Mouse (Mus musculus) megakaryocyte progenitor cell, adult 5-6 weeks (primary cell): ENCODE results near the gene Bcap31. TPM values are rescaled to one million over a fixed set of nuclear protein-coding genes. Genes with fewer than 3 reads are reported as not detected.
A peak's percentile ranks its signal among the peaks of the same experiment; 100 is the strongest.

Source experiments
- ATAC-seq: replicated peaks from 2 replicates; pipeline ENCODE4 v1.8.0; 2016; ENCODE audit warnings: mild to moderate bottlenecking, moderate TSS enrichment, inconsistent platforms; ENCODE audit not compliant: poor library complexity
- total RNA-seq, 2 experiments: library from RNA; stranded (forward) in 1 of 2; stranded (reverse) in 1 of 2; fragments of 157-497, 149-512 nt in 1 of 2; fragments of 200-1000 nt in 1 of 2; gene quantifications; 2 replicates each; pipeline versions ENCODE4 v1.2.3 to v1.2.4; 2015 to 2017

The Bcap31 gene
- total RNA-seq, 2 experiments from 2014 or later, result 218 to 285 TPM

DNA sequence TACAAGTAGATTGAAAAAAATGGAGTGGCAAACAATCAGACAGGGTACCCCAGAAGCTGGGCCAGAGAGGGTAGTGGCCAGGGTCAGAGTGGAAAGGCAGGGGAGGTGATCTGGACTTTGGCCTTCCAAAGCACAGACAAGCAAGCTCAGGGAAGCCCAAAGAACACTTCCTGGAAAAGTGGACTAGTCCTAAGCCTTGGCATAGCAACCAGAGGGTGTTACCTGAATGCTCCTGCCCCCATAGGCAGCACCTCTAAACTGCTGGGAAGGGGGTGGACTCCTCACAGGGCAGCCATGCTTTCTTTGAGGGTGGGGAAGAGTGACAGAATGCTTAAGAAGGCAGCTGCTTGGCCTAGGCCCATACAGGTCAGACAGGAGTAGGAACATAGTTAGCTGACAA, 31.0 kb downstream of the Bcap31 start:
- no peak for ATAC-seq

DNA sequence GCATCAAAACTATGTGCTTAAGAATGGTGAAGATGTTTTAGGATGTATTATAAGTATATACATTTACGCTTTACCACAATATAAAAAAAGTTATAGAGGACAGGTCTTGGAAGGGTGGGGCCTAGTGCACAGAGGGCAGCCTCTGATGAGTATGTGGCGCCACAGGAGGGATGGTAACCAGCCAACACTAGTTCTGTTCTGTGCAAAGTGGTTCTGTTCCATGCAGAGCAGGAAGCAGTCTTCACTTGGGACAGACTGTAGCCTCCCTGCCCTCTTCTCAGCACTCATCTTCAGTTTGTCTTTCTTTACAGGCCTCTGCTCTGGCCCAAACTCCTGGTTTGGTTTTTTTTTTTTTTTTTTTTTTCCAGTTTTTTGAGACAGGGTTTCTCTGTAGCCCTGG, 31.8 kb downstream of the Bcap31 start:
- ATAC-seq, result no peak

DNA sequence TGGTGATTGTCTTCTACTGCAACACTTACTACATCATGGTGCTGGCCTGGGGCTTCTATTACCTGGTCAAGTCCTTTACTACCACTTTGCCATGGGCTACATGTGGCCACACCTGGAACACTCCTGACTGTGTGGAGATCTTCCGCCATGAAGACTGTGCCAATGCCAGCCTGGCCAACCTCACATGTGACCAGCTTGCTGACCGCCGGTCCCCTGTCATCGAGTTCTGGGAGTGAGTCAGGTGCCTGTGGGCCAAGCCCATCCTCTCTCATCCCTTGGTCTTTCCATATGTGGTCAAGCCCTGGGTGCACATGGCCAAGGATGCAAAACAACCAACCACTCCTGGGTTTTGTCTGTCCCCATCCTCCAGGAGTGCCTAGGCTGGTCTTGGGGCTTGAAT, 39.3 kb downstream of the Bcap31 start:
- no peak for ATAC-seq

DNA sequence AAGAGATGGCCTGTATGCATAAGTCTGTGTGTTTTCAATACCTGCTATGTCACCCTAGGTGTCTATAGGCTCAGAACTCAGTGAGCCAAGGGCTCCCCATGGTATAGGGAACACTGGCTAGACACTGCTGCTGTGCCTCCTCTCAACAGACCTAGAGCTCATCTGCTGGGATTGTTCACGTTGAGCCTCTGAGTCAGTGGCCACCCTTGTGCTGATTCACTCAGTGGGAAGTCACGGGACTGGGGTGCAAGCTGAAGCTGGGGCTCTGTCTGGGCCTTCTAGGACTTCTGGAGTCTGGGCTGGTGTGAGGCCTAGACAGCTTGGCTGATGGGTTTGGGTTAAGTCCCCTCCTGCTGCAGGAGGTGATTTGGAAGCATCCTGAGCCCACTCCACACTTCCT, 40.7 kb downstream of the Bcap31 start:
- no peak for ATAC-seq

GRCm38 (mm10) chrX:73673968-73674661, 41.9 kb downstream of the Bcap31 start:
- no peak for ATAC-seq

DNA sequence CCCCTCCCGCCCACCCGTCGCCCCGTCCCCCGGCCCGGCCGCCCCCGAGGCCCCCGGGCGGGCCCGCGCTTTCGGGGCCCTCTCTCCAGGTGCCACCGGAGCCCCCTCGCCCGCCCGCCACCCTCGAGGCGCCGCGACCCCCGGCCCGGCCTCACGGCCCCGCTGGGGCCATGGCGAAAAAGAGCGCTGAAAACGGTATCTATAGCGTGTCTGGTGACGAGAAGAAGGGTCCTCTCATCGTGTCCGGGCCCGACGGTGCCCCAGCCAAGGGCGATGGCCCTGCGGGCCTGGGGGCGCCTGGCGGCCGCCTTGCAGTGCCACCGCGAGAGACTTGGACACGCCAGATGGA, 42.4 kb downstream of the Bcap31 start:
- ATAC-seq, result no peak

DNA sequence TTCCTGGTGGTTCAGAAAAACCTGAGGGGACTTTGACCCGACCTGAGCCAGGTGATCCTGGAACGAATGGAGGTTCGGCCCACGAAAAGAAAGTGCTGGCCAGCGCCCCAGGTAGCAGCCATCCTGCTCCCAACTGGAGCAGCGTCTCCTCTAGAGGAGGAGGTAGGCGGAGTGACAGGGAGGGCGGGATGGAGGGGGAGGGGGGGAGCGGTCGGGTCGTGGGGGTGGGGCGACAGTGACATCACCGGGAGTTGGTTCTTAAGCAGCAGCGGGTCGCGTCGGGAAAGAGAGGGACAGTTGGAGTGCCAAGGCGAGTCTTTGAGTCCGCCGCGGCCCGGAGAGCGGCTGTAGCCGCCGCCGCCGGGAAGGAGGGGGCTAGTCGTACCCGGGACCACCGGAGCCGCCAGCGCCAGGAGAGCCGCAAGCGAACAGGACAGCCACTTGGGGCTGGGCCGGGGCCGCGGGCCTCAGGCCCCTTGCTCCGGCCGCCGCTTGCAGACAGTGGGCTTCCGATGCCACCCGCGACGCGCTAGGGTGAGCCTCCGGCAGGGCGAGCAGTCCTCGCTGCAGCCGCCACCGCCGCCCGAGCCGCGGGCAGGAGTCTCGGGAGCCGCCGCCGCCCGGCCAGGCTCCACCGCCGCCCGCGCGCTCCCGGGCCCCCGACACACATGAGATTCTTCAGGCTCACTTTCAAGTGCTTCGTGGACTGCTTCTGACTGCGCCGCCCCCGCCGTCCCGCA, 42.9 kb downstream of the Bcap31 start, which contains the start of gene Slc6a8:
Gene Slc6a8, plus strand, starts transcription at position 272 of the 740 bp plus-strand sequence.
- ATAC-seq, result peak; percentile 49; the same call in 1 of the 2 replicates

GRCm38 (mm10) chrX:73672031-73672431, 43.9 kb downstream of the Bcap31 start:
- ATAC-seq, result peak; percentile 83

- peak; percentile 58; the same call in 1 of the 2 replicates for ATAC-seq
Measured at GRCm38 (mm10) chrX:73663143-73663542, 52.8 kb downstream of the Bcap31 start.

- ATAC-seq, result no peak
Measured at GRCm38 (mm10) chrX:73660284-73660665, 55.7 kb downstream of the Bcap31 start.

GRCm38 (mm10) chrX:73659575-73660283, 56.2 kb downstream of the Bcap31 start, which contains the start of gene Pnck:
TSS of gene Pnck (minus strand) at chrX:73660117.
- no peak for ATAC-seq

GRCm38 (mm10) chrX:73658936-73659574, 56.9 kb downstream of the Bcap31 start:
- ATAC-seq, result no peak

DNA sequence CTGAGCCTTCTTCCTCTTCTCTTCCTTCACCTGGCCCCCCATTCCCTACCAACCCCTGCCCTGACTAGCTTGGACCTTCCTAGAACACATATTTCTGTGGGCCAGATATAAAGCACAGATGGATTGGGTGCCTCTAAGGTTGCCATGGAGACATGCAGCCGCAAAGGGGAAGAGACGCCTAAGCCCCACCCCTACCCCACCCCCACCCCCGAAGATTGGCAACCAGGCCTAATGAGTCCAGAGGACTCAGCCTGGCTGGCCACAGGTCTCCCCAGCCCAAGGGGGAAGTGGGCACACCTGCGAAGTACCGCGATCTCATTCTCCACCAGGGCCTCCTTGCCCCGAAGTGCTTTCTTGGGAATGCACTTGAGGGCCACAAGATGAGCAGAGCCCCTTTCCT, 57.6 kb downstream of the Bcap31 start:
- ATAC-seq, result 0 out of 2 replicates have a peak, but pooled peaks have one; percentile 15

DNA sequence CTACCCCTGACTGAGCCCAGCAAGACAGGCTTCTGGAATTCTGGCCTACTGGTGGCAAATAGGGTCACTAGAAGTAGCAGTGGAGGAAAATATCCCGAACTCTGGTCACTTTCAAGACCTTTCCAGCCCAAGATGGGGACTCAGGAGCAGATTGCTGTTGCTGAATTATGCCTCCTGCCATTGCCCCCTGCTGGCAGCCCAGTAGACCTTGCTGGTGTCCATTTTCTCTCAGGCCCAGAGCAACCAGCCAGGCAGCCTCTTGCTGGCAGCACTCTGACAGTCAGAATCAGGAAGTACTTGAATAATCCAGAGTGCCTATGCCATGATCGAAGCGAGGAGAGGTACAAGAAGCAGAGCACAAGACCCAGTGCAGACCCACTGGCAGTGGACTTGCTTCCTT, 60.4 kb downstream of the Bcap31 start:
- ATAC-seq, result peak; percentile 76

DNA sequence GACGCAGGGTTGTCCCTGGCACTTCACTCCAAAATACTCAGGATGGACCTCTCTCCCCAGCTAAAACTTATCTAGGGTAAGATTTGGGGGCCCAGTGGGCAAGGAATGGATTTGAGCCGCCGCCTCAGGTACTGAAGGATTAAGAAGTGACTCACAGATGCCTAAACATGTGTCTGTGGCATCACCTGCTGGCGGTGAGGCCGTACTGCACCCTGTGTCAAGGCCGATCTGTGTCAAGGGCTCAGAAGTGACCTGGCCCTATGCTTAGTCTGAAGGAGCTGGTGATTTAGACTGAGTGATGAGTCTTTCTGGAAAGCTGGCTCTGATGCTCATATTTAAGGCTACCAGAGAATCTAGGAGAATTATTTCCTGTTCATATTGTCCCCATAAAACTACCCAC, 61.8 kb downstream of the Bcap31 start:
- ATAC-seq, result peak; percentile 91

- no peak for ATAC-seq
Measured at GRCm38 (mm10) chrX:73653392-73653791, 62.6 kb downstream of the Bcap31 start.

DNA sequence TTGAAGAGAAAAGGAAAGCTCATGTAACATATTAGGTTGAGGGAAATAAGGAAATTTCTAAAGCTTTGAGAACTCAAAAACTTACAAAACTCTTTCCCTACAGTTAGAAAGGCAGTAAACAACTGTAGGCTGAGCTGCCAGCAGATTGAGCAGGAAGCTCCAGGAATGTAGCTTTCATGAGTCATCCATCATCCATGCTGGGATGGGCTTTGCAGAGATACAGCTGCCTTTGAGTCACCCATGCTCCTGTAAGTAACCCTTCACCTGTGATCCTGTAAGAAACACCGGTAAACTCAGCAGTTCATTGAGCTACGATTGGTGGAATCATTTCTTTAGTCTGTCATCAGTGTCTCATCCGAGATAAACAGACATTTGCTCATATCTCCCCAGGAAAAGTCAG, 65.1 kb downstream of the Bcap31 start:
- ATAC-seq, result no peak

GRCm38 (mm10) chrX:73645121-73645520, 70.9 kb downstream of the Bcap31 start:
- no peak for ATAC-seq

- peak; percentile 20; the same call in 1 of the 2 replicates for ATAC-seq
Measured at GRCm38 (mm10) chrX:73639901-73640469, 76.0 kb downstream of the Bcap31 start.

- peak; percentile 68 for ATAC-seq
Measured at GRCm38 (mm10) chrX:73639255-73639675, 76.7 kb downstream of the Bcap31 start, which contains the start of gene Dusp9. TSS of gene Dusp9 (plus strand) at chrX:73639419.

DNA sequence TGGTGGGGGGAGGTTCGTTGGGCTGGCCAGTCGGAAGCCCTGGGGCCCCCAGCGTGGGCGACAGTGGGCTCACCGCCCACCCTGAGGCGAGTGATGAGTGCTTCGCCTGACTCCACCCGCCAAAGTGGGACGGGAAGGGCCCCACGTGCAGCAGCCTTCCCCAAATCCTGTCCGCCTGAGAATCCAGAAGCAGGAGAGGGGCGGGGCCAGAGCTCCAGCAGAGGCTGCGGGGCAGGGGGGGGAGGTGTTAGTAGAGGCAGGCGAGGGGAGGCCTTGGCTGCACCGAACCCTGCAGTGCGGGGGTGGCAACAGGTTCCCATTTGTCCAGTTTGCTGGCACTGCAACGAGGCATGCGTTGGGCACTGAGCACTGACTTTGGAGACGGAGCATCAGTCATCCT, 78.6 kb downstream of the Bcap31 start:
- ATAC-seq, result no peak
